Mouse (Mus musculus) heart, postnatal 0 days (tissue): Measurements from ENCODE around the gene Dpp6. TPM values are rescaled to one million over a fixed set of nuclear protein-coding genes. Genes with fewer than 3 reads are reported as not detected.

Experiments used
- ATAC-seq: fragments of 200-750 bp; cut with Nextera tagmentation; 2 replicates; pipeline ENCODE4 v1.8.0; 2017; ENCODE audit warnings: low read depth, moderate number of reproducible peaks, moderate library complexity; ENCODE audit not compliant: insufficient read depth
- DNase-seq: peaks from one replicate; pipeline ENCODE4 v3.0.0-alpha.2; 2016; ENCODE audit warnings: low spot score
- H3K27ac ChIP-seq: fragments of 300-500 bp; sonication (generic); 2 replicates; pipeline ENCODE4 v1.5.1; 2014; ENCODE audit warnings: low read depth, mild to moderate bottlenecking
- H3K27me3 ChIP-seq: fragments of 300-500 bp; sonication (generic); 2 replicates; pipeline ENCODE4 v1.6.1; 2014; ENCODE audit warnings: low read length, mixed read lengths; ENCODE audit not compliant: control insufficient read depth, insufficient read depth
- H3K36me3 ChIP-seq: fragments of 300-500 bp; sonication (generic); replicated peaks from 2 replicates; pipeline ENCODE4 v1.6.1; 2014; ENCODE audit warnings: low read length, mixed read lengths; ENCODE audit not compliant: control insufficient read depth, insufficient read depth
- H3K4me1 ChIP-seq: fragments of 300-500 bp; sonication (generic); 2 replicates; pipeline ENCODE4 v1.6.1; 2014; ENCODE audit warnings: antibody characterized with exemption; ENCODE audit not compliant: control insufficient read depth, insufficient read depth
- H3K4me2 ChIP-seq: fragments of 300-500 bp; sonication (generic); 2 replicates; pipeline ENCODE4 v1.6.1; 2014; ENCODE audit warnings: low read depth, mild to moderate bottlenecking, low read length, moderate library complexity
- H3K4me3 ChIP-seq: fragments of 300-500 bp; sonication (generic); 2 replicates; pipeline ENCODE4 v1.5.1; 2014; ENCODE audit warnings: low read depth, low read length
- H3K9ac ChIP-seq: fragments of 300-500 bp; sonication (generic); replicated peaks from 2 replicates; pipeline ENCODE4 v1.6.1; 2014; ENCODE audit warnings: low read depth, low read length, mixed read lengths
- H3K9me3 ChIP-seq: fragments of 300-500 bp; sonication (generic); replicated peaks from 2 replicates; pipeline ENCODE4 v1.6.1; 2016; ENCODE audit warnings: low read length; ENCODE audit not compliant: control insufficient read depth
- CTCF ChIP-seq: IDR thresholded peaks from 2 replicates; pipeline ENCODE4 v1.5.1; 2016; ENCODE audit warnings: antibody characterized with exemption, control low read depth, low read depth
- EP300 ChIP-seq: IDR thresholded peaks from 2 replicates; pipeline ENCODE4 v1.6.1; 2016; ENCODE audit warnings: antibody characterized with exemption, low read depth
- WGBS: fragments of 180-500 bp; shearing (Covaris S2); extraction: QIAGEN DNeasy Blood & Tissue Kit; methylation state at CpG from one replicate; pipeline ENCODE4 v1.1.7; 2014; 5-methylcytosine and 5-hydroxymethylcytosine counted together
- polyA plus RNA-seq: library from polyadenylated mRNA; unstranded; fragments of >200 nt; fragmentation: Nextera tagmentation; extraction: Ambion mirVana; gene quantifications from 2 replicates; pipeline ENCODE4 v1.2.1, GENCODE M21; 2015
- total RNA-seq: library from RNA; depleted of rRNA; stranded (reverse); fragments of >200 nt; gene quantifications from 2 replicates; pipeline ENCODE4 v1.2.3, GENCODE M21; 2014; ENCODE audit warnings: low replicate concordance

Dpp6 gene
- total and polyA plus RNA-seq, 2 experiments from 2014 or later: 0.05 TPM; not detected in 1

GRCm38 (mm10) chr5:27656101-27656500, 839.1 kb downstream of the Dpp6 start:
- TF ChIP-seq CTCF: no peak
- no peak for TF ChIP-seq EP300
- Histone ChIP-seq H3K4me3 (no peak overlapping the region), H3K27ac (no peak overlapping the region), H3K9me3 (no peaks in the 10 kb centered on the region), H3K27me3 (no peaks in the 10 kb centered on the region), H3K4me1 (no peaks in the 10 kb centered on the region), H3K4me2 (no peak overlapping the region), H3K9ac (no peak overlapping the region), H3K36me3 (no peaks in the 10 kb centered on the region)
- ATAC-seq (no peak), DNase-seq (no peak)
- WGBS: 52% methylated on average over 6 of the region's 6 CpGs

DNA sequence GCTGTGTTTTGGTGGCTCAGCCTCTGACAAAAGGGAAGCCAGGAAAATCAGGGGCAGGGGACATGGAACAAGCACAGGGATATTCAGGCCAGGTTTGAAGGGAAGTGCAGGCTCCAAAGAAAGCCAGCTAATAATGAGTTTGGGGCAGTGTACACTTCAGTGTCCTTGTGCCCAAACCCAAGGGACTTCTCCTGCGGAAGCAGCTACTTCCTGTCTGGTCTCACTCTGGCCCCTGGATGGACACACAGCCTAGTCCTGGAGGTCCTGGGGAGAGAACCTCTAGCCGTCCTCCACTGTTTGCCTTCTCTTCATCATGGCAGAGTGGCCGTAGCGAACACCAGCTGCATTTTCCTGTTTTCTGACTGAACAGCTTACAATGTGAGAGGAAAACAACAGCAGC, 840.7 kb downstream of the Dpp6 start:
- DNase-seq (no peak), ATAC-seq (0 out of 2 replicates have a peak, but pooled peaks have one; percentile 34)
- TF ChIP-seq CTCF (no peak), EP300 (no peak)
- Histone ChIP-seq H3K27me3 (no peaks in the 10 kb centered on the region), H3K36me3 (no peaks in the 10 kb centered on the region), H3K4me2 (no peak overlapping the region), H3K27ac (0 out of 2 replicates have a peak overlapping the region, but pooled peaks have one; percentile 18), H3K9me3 (no peaks in the 10 kb centered on the region), H3K4me1 (no peaks in the 10 kb centered on the region), H3K4me3 (no peak overlapping the region), H3K9ac (no peak overlapping the region)
- 46% methylated on average over 4 of the region's 4 CpGs for WGBS

- H3K4me3 ChIP-seq: no peak overlapping the region
- no peaks in the 10 kb centered on the region for H3K9me3 ChIP-seq
- no peak overlapping the region for H3K9ac ChIP-seq
- H3K27me3 ChIP-seq: no peaks in the 10 kb centered on the region
- no peak overlapping the region for H3K27ac ChIP-seq
- no peaks in the 10 kb centered on the region for H3K36me3 ChIP-seq
- no peaks in the 10 kb centered on the region for H3K4me1 ChIP-seq
- 70% methylated on average over 5 of the region's 5 CpGs for WGBS
- ATAC-seq: no peak
- H3K4me2 ChIP-seq: no peak overlapping the region
- TF ChIP-seq EP300: no peak
- TF ChIP-seq CTCF: no peak
- DNase-seq: no peak
Measured at GRCm38 (mm10) chr5:27658165-27658564, 841.2 kb downstream of the Dpp6 start.

- Histone ChIP-seq H3K4me1 (no peaks in the 10 kb centered on the region), H3K36me3 (no peaks in the 10 kb centered on the region), H3K4me3 (no peak overlapping the region), H3K4me2 (no peak overlapping the region), H3K27ac (no peak overlapping the region), H3K9ac (no peak overlapping the region), H3K27me3 (no peaks in the 10 kb centered on the region), H3K9me3 (no peaks in the 10 kb centered on the region)
- no peak for DNase-seq
- TF ChIP-seq EP300: no peak
- TF ChIP-seq CTCF: no peak
- no peak for ATAC-seq
Measured at GRCm38 (mm10) chr5:27658569-27658968, 841.6 kb downstream of the Dpp6 start.

DNA sequence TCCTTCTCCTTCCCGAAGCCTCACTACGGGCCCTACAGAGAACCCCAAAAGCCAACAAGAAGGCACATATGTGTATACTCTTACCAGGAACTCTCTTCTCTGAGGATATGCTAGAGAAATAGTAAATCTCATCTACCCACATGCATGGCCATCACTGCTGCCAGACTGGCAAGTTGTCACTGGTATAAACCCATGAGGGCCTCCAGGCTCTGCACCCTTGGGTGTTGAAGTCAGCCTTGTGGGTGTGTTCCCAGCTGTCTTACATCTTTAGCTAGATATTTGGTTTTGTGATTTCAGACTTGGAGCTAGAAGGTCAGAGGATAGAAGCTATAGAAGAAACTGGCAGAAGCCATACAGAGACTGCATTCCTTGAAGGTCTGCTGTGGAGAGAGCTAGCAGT, 842.0 kb downstream of the Dpp6 start:
- TF ChIP-seq EP300 (no peak), CTCF (no peak)
- no peaks in the 10 kb centered on the region for H3K27me3 ChIP-seq
- no peak for DNase-seq
- H3K27ac ChIP-seq: no peak overlapping the region
- no peak overlapping the region for H3K4me3 ChIP-seq
- ATAC-seq: no peak
- no peak overlapping the region for H3K9ac ChIP-seq
- H3K36me3 ChIP-seq: no peaks in the 10 kb centered on the region
- no peak overlapping the region for H3K4me2 ChIP-seq
- 80% methylated on average over 2 of the region's 2 CpGs for WGBS
- H3K9me3 ChIP-seq: no peaks in the 10 kb centered on the region
- no peaks in the 10 kb centered on the region for H3K4me1 ChIP-seq

DNA sequence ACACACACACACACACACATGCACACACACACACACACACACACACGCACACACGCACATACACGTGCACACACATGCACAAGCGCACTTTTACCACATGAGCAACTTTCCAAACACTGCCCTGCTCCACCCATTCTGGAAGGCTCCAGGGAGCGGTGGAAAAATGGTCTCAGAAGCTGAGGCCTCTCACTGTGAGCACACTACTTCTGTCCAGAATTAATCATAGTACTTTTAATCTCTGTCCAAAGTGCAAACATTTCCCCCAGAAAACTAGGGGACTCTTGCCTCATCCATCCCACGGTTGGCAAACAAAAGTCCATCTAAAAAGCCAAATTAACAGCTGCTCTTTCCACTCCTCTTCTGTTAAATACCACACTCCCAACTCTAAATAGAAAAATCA, 842.8 kb downstream of the Dpp6 start:
- no peak overlapping the region for H3K27ac ChIP-seq
- TF ChIP-seq EP300 (no peak), CTCF (no peak)
- no peak overlapping the region for H3K4me3 ChIP-seq
- DNase-seq (no peak), ATAC-seq (0 out of 2 replicates have a peak, but pooled peaks have one; percentile 11)
- H3K36me3 ChIP-seq: no peaks in the 10 kb centered on the region
- WGBS: 59% methylated on average over 6 of the region's 6 CpGs
- H3K4me2 ChIP-seq: no peak overlapping the region
- H3K4me1 ChIP-seq: no peaks in the 10 kb centered on the region
- no peaks in the 10 kb centered on the region for H3K9me3 ChIP-seq
- H3K9ac ChIP-seq: no peak overlapping the region
- no peaks in the 10 kb centered on the region for H3K27me3 ChIP-seq
